Mouse (Mus musculus) gastrocnemius, adult 18-20 months (tissue): ENCODE measurements around the gene Lrrc26. TPM values are rescaled to one million over a fixed set of nuclear protein-coding genes. Genes with fewer than 3 reads are reported as not detected.

Experiments
- total RNA-seq, 2 experiments: library from RNA; stranded (reverse); gene quantifications; 2 replicates each; pipeline ENCODE4 v1.2.3; 2021

The Lrrc26 gene
- total RNA-seq, 2 experiments from 2014 or later = not detected

Other genes starting within 250 kb of the Lrrc26 start
- 10 to 100 TPM in 1 of 2 experiments, 1 to 10 TPM in 1; 8.8 to 10.5 TPM for gene Nsmf, start 235.6 kb upstream of the Lrrc26 start, total RNA-seq
- not detected for gene Entpd8, start 209.6 kb upstream of the Lrrc26 start, total RNA-seq
- gene Noxa1, start 194.8 kb upstream of the Lrrc26 start, total RNA-seq = not detected
- 1 to 10 TPM; 3.4 to 8.6 TPM for gene Nrarp, start 109.2 kb upstream of the Lrrc26 start, total RNA-seq
- 1 to 10 TPM in 1 of 2 experiments, under 1 TPM in 1; 0.84 to 1.2 TPM for gene Tor4a, start 93.0 kb upstream of the Lrrc26 start, total RNA-seq
- gene Nelfb, start 78.4 kb upstream of the Lrrc26 start, total RNA-seq = 10 to 100 TPM; 18.8 to 21.3 TPM
- not detected for gene Stpg3, start 75.3 kb upstream of the Lrrc26 start, total RNA-seq
- not detected for gene Fam166a, start 71.2 kb upstream of the Lrrc26 start, total RNA-seq
- gene Tubb4b, start 65.2 kb upstream of the Lrrc26 start, total RNA-seq = 100 to 1,000 TPM; 224 to 228 TPM
- not detected for gene Slc34a3, start 55.6 kb upstream of the Lrrc26 start, total RNA-seq
- gene Rnf224, start 53.1 kb upstream of the Lrrc26 start, total RNA-seq = not detected
- gene Rnf208, start 47.7 kb upstream of the Lrrc26 start, total RNA-seq = under 1 TPM; 0.50 to 0.74 TPM
- not detected for gene Cysrt1, start 47.5 kb upstream of the Lrrc26 start, total RNA-seq
- gene AL732309.1, start 43.1 kb upstream of the Lrrc26 start, total RNA-seq = 1 to 10 TPM; 1.3 to 1.4 TPM
- 10 to 100 TPM; 12.0 to 12.1 TPM for gene Tmem203, start 34.5 kb upstream of the Lrrc26 start, total RNA-seq
- 1 to 10 TPM; 2.9 to 3.8 TPM for gene Tprn, start 27.3 kb upstream of the Lrrc26 start, total RNA-seq
- gene Ssna1, start 17.5 kb upstream of the Lrrc26 start, total RNA-seq = 10 to 100 TPM; 27.9 to 30.9 TPM
- gene Anapc2, start 17.4 kb upstream of the Lrrc26 start, total RNA-seq = 10 to 100 TPM; 27.6 to 30.4 TPM
- gene Tmem210, start 1.8 kb upstream of the Lrrc26 start, total RNA-seq = not detected
- gene Grin1, start 29.3 kb downstream of the Lrrc26 start, total RNA-seq = not detected
- gene Man1b1, start 42.4 kb downstream of the Lrrc26 start, total RNA-seq = 10 to 100 TPM; 14.0 to 15.2 TPM
- gene Dpp7, start 66.4 kb downstream of the Lrrc26 start, total RNA-seq = 10 to 100 TPM; 15.2 to 17.9 TPM
- gene Uap1l1, start 75.8 kb downstream of the Lrrc26 start, total RNA-seq = 1 to 10 TPM; 3.8 to 5.7 TPM
- gene Sapcd2, start 82.4 kb downstream of the Lrrc26 start, total RNA-seq = not detected
- 1 to 10 TPM; 6.2 to 8.3 TPM for gene Entpd2, start 106.0 kb downstream of the Lrrc26 start, total RNA-seq
- gene Npdc1, start 109.4 kb downstream of the Lrrc26 start, total RNA-seq = 10 to 100 TPM; 15.8 to 19.0 TPM
- not detected for gene Fut7, start 133.4 kb downstream of the Lrrc26 start, total RNA-seq
- gene Abca2, start 138.8 kb downstream of the Lrrc26 start, total RNA-seq = 10 to 100 TPM; 14.1 to 15.5 TPM
- gene Clic3, start 166.9 kb downstream of the Lrrc26 start, total RNA-seq = 1 to 10 TPM in 1 of 2 experiments, under 1 TPM in 1; 0.39 to 1.0 TPM
- 10 to 100 TPM; 13.7 to 15.1 TPM for gene Paxx, start 171.2 kb downstream of the Lrrc26 start, total RNA-seq
- not detected for gene Ptgds, start 180.1 kb downstream of the Lrrc26 start, total RNA-seq
- not detected for gene Lcn12, start 204.0 kb downstream of the Lrrc26 start, total RNA-seq
- 10 to 100 TPM; 81.5 to 84.3 TPM for gene Fbxw5, start 210.8 kb downstream of the Lrrc26 start, total RNA-seq
- 1 to 10 TPM; 2.0 to 2.1 TPM for gene C8g, start 211.8 kb downstream of the Lrrc26 start, total RNA-seq